Comparison of ENCODE assay signal across 34 mouse cellular contexts in the genomic region with DNA sequence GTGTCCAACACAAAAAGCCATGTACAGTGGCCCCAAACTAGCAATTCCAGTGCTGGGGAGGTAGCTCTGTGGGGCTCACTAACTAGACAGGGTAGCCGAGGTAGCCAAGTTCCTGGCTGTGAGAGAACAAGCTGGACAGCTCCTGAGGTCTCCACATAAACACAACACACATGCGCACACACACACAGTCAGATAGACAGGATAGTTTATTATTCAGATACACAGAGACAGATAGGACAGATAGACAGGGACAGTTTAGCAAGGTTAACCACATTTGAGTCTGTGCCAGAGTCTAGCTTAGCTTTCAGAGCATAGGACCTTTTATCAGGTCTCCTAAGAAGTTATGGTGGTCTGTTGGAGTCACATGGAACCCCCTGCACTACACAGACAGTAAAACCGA. TPM values are rescaled to one million over a fixed set of nuclear protein-coding genes. Genes with fewer than 3 reads are reported as not detected.
DNase-seq lines count a peak whose midpoint lies in the region; ATAC-seq lines count a peak whose summit lies in the region.
"Had no signal": no experiment of that assay in that cellular context is flagged by ENCODE, and none has a peak within 500 bp of the region (broad histone marks: within the 10 kb centered on the region; RNA-seq: fewer than 3 reads in every experiment).

No protein-coding gene starts in this region.

- no peaks in the 10 kb centered on the region for H3K9me3 ChIP-seq in midbrain, embryonic 13.5 days
- H3K9me3 ChIP-seq: embryonic facial prominence, embryonic 12.5 days; embryonic facial prominence, embryonic 15.5 days; G1E; hindbrain, embryonic 10.5 days; hindbrain, embryonic 13.5 days; intestine, embryonic 15.5 days had no signal

- H3K4me1 ChIP-seq in midbrain, embryonic 13.5 days (replicated peaks) = peaks cover 15% of the 10 kb centered on the region

- H3K36me3 ChIP-seq in midbrain, embryonic 13.5 days = no peaks in the 10 kb centered on the region
- H3K36me3 ChIP-seq: embryonic facial prominence, embryonic 15.5 days; hindbrain, embryonic 13.5 days; intestine, embryonic 15.5 days had no signal

- no peak overlapping the region for H3K4me2 ChIP-seq in midbrain, embryonic 13.5 days (replicated peaks)
- H3K4me2 ChIP-seq: embryonic facial prominence, embryonic 12.5 days; embryonic facial prominence, embryonic 15.5 days; heart, embryonic 11.5 days; hindbrain, embryonic 13.5 days; intestine, embryonic 15.5 days had no signal

- H3K4me3 ChIP-seq in midbrain, embryonic 13.5 days (replicated peaks) = no peak overlapping the region
- H3K4me3 ChIP-seq: embryonic facial prominence, embryonic 12.5 days; embryonic facial prominence, embryonic 15.5 days; hindbrain, embryonic 10.5 days; hindbrain, embryonic 13.5 days; intestine, embryonic 15.5 days had no signal

- WGBS in midbrain, embryonic 13.5 days = 93% methylated on average over 3 of the region's 3 CpGs

- intact Hi-C loops in heart, postnatal 14 days (cut with DNase I) = no loop called here

- ATAC-seq in megakaryocyte progenitor cell, adult 5-6 weeks (replicated peaks; ENCODE audit: poor library complexity) = peak; percentile 76
- ATAC-seq in midbrain, embryonic 13.5 days = no peak
- ATAC-seq: forebrain, embryonic 14.5 days; forebrain, postnatal 0 days; hindbrain, embryonic 16.5 days; intestine, embryonic 15.5 days had no signal

- H3K27me3 ChIP-seq in midbrain, embryonic 13.5 days = no peaks in the 10 kb centered on the region
- H3K27me3 ChIP-seq: CH12.LX; embryonic facial prominence, embryonic 12.5 days; embryonic facial prominence, embryonic 15.5 days; hindbrain, embryonic 13.5 days; intestine, embryonic 15.5 days had no signal

- H3K9ac ChIP-seq in midbrain, embryonic 13.5 days (replicated peaks) = no peak overlapping the region
- H3K9ac ChIP-seq: embryonic facial prominence, embryonic 12.5 days; embryonic facial prominence, embryonic 15.5 days; forebrain, postnatal 0 days; hindbrain, embryonic 13.5 days; intestine, embryonic 15.5 days had no signal

- peak; percentile 15 for DNase-seq in adrenal gland, adult 2 months
- no peak for DNase-seq in adrenal gland, adult 8-10 months
- peak; percentile 73 for DNase-seq in heart, adult 11 months
- no peak for DNase-seq in heart, postnatal 14 days
- peak; percentile 47 for DNase-seq in 416B (ENCODE audit: low read depth)
- no peak for DNase-seq in embryo, embryonic 11 days
- DNase-seq: adrenal gland, postnatal 14 days; B cell, adult 2 months; cerebellum, adult 11 months; cerebellum, adult 2 months; cerebellum, adult 9-11 months; cerebellum, postnatal 25 days; forebrain, postnatal 0 days; gastrocnemius, postnatal 25 days; heart, postnatal 36 days; kidney, adult 11 months had no signal

- H3K27ac ChIP-seq in midbrain, embryonic 13.5 days = no peak overlapping the region
- H3K27ac ChIP-seq: embryonic facial prominence, embryonic 12.5 days; embryonic facial prominence, embryonic 15.5 days; hindbrain, embryonic 10.5 days; hindbrain, embryonic 13.5 days; intestine, embryonic 15.5 days had no signal

RNA-seq across cellular contexts. Expression of a gene that starts 6.0 kb away (rescaled TPM):
- 10 to 100 TPM; 37.5 to 50.4 TPM for total RNA-seq in adrenal gland, adult 2 months (2021)
- 40.3 and 47.6 TPM in 2 replicates for polyA plus RNA-seq in adrenal gland, adult 2 months (2012; rRNA removed)
- total RNA-seq in adrenal gland, adult 8-10 months (2022) = 10 to 100 TPM; 41.7 to 58.3 (median 53.6) TPM
- total RNA-seq in heart, postnatal 14 days (2021) = 10 to 100 TPM; 25.7 to 29.4 TPM
- total RNA-seq in megakaryocyte progenitor cell, adult 5-6 weeks (2015) = 43.8 and 53.6 TPM in 2 replicates
- total RNA-seq in megakaryocyte progenitor cell, adult 5-6 weeks (2017) = 38.2 and 40.9 TPM in 2 replicates
- 34.9 and 36.9 TPM in 2 replicates for polyA plus RNA-seq in midbrain, embryonic 13.5 days (2015; fragmentation: Nextera tagmentation; extraction: Ambion mirVana)

RNA-seq across cellular contexts. Expression of a gene that starts 40.5 kb away (rescaled TPM):
- total RNA-seq in adrenal gland, adult 2 months (2021) = not detected
- not detected in 2 replicates for polyA plus RNA-seq in adrenal gland, adult 2 months (2012; rRNA removed)
- total RNA-seq in adrenal gland, adult 8-10 months (2022) = under 1 TPM in 3 of 4 experiments, not detected in 1; 0.06 to 0.22 (median 0.11) TPM
- total RNA-seq in heart, postnatal 14 days (2021) = not detected
- not detected in 2 replicates for total RNA-seq in megakaryocyte progenitor cell, adult 5-6 weeks (2015)
- total RNA-seq in megakaryocyte progenitor cell, adult 5-6 weeks (2017) = not detected in 2 replicates
- polyA plus RNA-seq in midbrain, embryonic 13.5 days (2015; fragmentation: Nextera tagmentation; extraction: Ambion mirVana) = 0.06 and 0.07 TPM in 2 replicates
- total RNA-seq: adrenal gland, postnatal 14 days; CH12.LX; forebrain, postnatal 0 days; granulocyte monocyte progenitor cell, adult 5-6 weeks; heart, adult 8-10 months; heart, postnatal 36 days had no signal
- polyA plus RNA-seq: cerebellum, adult 2 months; cortical plate, adult 2 months; forebrain, embryonic 14.5 days; forebrain, postnatal 0 days; frontal cortex, adult 2 months; G1E; heart, embryonic 14.5 days; heart, postnatal 0 days; hindbrain, embryonic 16.5 days had no signal

Comparison
In these comparisons a context has a peak if more than half of its experiments do, and no peak if none do; other contexts are left out.
1. DNase-seq: peak in adrenal gland, adult 2 months (single experiment), heart, adult 11 months (single experiment) and 416B (single experiment); none in adrenal gland, adult 8-10 months (single experiment), heart, postnatal 14 days (0 of 2) and embryo, embryonic 11 days (single experiment).